Mouse (Mus musculus): ENCODE data around the gene Erg. TPM values are rescaled to one million over a fixed set of nuclear protein-coding genes. Genes with fewer than 3 reads are reported as not detected.

Erg gene
- total RNA-seq, 2 experiments from 2014 or later: 8.9 to 10.2 TPM

DNA sequence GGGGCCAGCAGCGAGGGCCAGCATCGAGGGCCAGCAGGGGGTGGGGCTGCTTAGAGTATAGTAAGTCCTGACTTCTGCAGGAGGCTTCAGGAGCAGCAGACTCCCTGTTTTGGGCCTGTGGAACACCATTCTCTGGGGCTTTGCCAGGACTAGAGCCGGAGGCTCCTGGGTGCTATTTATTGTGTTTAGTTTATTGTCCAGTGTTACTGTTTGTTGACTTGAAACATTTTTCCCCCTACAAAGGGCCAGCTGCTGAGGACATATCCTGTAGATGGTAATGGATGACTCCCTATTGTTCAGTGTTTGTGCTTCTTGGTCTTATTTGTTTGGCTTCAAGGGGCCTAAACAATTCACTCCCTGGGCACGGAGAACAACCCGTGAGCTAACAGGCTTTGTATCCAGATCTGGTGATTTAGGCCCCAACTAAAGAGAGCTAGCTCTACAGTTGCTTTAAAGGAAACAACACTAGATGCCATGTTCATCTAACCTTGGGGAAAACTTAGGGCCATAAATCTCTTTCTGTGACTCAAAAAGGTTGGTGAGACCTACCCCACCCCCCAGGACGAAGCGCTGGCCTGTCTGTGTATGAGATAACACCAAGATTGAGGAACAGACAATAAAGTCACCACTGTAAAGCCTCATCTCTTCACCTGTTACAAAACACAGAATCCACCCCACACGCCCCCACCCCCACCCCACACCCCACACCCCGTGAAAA is 137.6 kb downstream of the Erg start:
- intact Hi-C loops (cut with DNase I): no loop called here
- DNase-seq: no peak

- intact Hi-C loops (cut with DNase I): no loop called here
These were observed 138.5 kb downstream of the Erg start for GRCm38 (mm10) chr16:95447896-95448295.

GRCm38 (mm10) chr16:95446368-95446767 is 140.0 kb downstream of the Erg start:
- no peak for DNase-seq
- intact Hi-C loops (cut with DNase I): no loop called here

More at GRCm38 (mm10) chr16:95447896-95448295, 138.5 kb downstream of the Erg start:
- no peak for DNase-seq

GRCm38 (mm10) chr16:95442023-95442422 is 144.4 kb downstream of the Erg start:
- intact Hi-C loops (cut with DNase I): no loop called here
- no peak for DNase-seq

DNA sequence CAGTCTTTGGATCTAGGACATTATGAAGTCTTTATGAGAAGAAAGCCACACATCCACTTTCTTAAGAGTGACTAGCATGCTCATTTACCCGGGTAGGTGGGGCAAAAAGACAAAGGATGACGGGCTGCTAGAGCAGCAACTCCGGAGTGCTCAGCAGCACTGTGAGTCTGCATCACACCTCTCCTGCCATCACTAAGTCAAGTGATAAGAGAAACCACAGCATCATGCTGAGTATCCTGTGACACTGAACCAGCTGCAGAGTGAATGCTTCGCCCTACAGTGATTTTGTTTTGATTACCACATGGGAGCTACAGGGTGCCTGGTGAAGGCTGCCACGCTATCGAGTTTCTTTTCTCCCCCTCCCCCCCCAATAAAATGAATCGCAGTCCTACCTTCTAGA is 145.2 kb downstream of the Erg start:
- intact Hi-C loops (cut with DNase I): no loop called here
- no peak for DNase-seq

GRCm38 (mm10) chr16:95440334-95440733 is 146.1 kb downstream of the Erg start:
- no peak for DNase-seq

DNA sequence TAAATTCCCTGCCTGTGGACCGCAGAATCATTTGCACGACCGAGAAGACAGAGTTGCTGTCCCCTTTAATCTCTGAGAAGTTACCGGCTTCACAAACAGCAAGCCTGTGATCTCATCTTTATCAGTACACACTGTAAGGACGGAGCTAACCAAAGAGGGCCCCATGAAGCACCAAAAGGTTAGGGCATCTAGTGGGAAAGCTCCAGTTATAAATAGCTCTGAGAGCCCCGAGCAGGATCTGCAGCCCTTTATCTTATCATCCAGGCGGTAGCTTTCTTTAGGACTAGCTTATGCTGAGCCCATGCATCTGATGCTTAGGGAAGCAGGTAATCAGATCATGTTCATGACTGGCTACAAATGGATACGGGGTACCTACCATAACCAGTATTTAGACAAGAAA is 146.6 kb downstream of the Erg start:
- DNase-seq: no peak
- intact Hi-C loops (cut with DNase I): no loop called here

More at GRCm38 (mm10) chr16:95440334-95440733, 146.1 kb downstream of the Erg start:
- intact Hi-C loops (cut with DNase I): no loop called here

DNA sequence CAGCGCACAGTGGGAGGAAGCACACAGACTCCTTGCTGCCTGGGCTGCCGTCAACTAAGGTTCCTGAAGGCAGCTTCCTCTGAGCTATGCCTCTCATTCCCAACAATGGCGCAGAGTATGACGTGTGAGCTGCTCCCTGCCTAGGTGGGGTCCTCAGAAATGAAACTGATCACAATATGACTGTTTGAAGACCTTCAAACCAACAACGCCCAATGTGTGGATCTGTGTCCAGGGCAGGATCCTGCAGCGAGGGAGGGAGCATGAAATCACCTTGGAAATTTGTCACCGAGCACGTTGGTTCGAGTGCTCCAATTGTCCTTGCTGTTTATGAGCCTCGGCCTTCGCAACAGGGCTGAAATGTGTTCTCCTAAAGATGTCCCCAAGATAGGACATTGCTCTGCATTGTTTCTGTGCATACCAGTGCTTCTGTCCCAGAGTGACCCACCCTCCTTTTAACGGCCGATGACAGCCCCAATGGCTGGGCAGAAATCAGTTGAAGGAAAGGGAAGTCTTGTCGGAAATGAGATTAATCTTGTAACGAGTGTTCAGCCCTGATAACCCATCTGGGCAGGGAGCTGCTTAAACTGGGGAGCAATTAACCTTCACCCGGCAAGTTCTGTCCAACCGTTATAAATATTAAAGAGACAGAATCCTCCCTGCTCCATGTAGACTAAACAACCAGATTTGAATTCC is 147.4 kb downstream of the Erg start:
- intact Hi-C loops (cut with DNase I): no loop called here
- DNase-seq: no peak

DNA sequence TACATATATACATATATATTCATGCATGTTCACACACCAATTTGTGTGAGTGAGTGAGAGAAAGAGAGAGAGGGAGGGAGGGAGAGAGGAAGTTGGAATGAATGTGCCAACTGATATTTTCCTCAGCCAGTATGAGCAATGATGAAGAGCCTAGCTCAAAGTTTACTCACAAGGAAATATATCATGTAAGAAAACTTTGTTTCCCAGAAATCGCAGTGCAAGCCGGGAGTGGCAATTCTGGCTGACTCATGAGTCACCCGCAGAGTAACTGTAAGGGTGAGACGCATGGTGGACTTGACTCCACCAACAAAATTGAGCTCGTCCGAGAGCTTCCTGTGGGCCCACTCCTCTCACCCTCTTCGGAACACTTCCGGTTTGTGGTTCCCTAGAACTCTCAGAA is 149.8 kb downstream of the Erg start:
- DNase-seq: no peak
- intact Hi-C loops (cut with DNase I): no loop called here

GRCm38 (mm10) chr16:95436051-95436450 is 150.3 kb downstream of the Erg start:
- no peak for DNase-seq
- intact Hi-C loops (cut with DNase I): no loop called here

GRCm38 (mm10) chr16:95434434-95434833 is 152.0 kb downstream of the Erg start:
- DNase-seq: no peak
- intact Hi-C loops (cut with DNase I): no loop called here

GRCm38 (mm10) chr16:95432540-95432971 is 153.8 kb downstream of the Erg start:
- DNase-seq: no peak
- intact Hi-C loops (cut with DNase I): no loop called here

DNA sequence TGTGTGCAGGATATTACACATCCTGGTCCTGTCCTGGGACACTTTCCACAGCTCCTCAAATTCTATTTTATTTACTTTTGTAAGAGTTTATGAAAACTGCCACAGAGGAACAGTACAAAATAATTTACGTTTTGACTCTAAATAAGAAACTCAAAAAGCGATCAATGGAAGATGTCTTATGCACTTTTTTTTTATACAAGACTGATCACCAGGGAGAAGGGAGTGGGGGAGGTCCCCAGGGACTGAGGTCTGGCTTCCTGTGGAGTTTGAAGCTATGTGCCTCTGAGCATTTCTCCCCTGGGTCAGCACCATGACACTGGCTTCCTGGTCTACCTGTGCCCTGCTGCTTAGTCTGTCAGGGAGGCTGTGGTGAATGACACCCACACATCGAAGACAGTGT is 156.5 kb downstream of the Erg start:
- DNase-seq: no peak
- intact Hi-C loops (cut with DNase I): no loop called here

GRCm38 (mm10) chr16:95428239-95428638 is 158.2 kb downstream of the Erg start:
- intact Hi-C loops (cut with DNase I): no loop called here
- no peak for DNase-seq

GRCm38 (mm10) chr16:95427512-95427911 is 158.9 kb downstream of the Erg start:
- DNase-seq: no peak
- intact Hi-C loops (cut with DNase I): no loop called here

GRCm38 (mm10) chr16:95422658-95423073 is 163.7 kb downstream of the Erg start:
- intact Hi-C loops (cut with DNase I): no loop called here
- DNase-seq: no peak

GRCm38 (mm10) chr16:95421235-95421886 is 165.0 kb downstream of the Erg start:
- no peak for DNase-seq
- intact Hi-C loops (cut with DNase I): no loop called here

- DNase-seq: no peak
- intact Hi-C loops (cut with DNase I): no loop called here
These were observed 170.5 kb downstream of the Erg start for GRCm38 (mm10) chr16:95415921-95416320.

- no peak for DNase-seq
- intact Hi-C loops (cut with DNase I): no loop called here
These were observed 171.0 kb downstream of the Erg start for GRCm38 (mm10) chr16:95415372-95415771.

DNA sequence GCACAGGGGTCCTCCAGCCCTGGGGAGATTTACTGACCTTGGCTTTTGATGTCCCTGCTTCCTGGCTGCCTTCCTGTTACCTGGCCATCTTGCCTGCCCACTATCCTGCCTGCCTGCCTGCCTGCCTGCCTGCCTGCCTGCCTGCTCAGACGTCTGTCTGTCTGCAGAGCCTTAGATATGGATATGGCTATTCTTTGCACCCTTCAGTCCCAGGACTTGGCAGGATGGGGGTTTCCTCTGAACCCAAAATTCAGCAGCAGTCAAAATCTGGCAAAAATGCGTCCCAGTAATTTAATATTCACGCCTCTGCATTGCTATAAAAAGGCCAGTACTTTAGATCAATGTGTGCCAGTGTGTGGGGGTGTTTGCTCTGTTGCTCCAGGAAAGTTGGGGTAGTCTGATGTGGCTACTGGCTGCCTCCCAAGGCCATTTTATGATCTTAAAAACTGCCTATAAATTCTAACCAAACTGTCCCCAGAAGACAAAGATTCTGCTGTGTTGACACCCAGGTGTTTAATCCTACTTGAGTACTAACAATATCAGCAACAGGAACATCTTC is 172.9 kb downstream of the Erg start:
- no peak for DNase-seq
- intact Hi-C loops (cut with DNase I): no loop called here

DNA sequence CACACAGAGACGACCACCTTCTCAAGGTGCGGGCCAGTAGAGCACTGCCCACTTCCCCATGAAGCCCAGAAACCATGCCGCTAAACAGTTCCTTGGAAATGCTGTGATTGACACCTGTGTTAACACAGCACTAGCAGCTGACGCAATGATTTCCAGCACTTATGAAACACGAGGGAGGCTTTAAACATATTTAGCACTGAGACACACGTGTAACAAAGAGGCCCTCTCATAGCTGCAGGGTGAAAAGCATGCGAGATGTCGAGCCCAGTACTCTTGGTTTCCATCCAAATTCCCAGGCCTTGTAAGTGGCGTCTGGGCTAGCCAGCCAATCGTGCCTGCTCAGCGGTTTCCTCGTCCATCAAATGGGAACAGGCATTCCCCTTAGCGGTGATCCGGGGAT is 178.3 kb downstream of the Erg start:
- DNase-seq: no peak
- intact Hi-C loops (cut with DNase I): no loop called here
